Mouse (Mus musculus): Measurements from ENCODE around the gene Ckb.

DNA sequence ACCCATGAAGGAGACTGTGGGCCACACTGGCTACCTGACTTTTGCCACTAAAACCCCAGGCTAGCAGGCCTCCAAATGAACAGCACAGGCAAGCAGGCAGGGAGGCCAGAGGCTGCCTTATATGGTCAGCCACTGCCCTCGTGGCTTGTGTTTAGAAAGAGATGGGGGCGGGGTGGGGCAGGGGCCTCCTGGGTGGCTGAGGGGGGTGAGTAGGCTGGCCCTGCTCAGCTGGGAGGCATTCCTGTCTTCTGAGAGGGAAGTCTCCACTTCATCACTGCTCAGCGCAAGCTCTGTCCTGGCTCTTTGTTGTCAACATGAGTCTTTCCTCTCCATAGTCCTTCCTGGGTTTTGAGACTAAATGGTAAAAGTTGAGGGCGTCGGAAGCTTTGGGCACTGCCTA lies 10.7 kb upstream of the Ckb start:
- no peak for TF ChIP-seq CTCF (IDR thresholded peaks at IDR 0.05; ENCODE audit: low read depth)
- TF ChIP-seq EP300 (IDR thresholded peaks at IDR 0.05; ENCODE audit: low read depth) = no peak
